Mouse (Mus musculus): ENCODE results near the gene Dbx1. TPM values are rescaled to one million over a fixed set of nuclear protein-coding genes. Genes with fewer than 3 reads are reported as not detected.

Gene Dbx1
- 1 to 10 TPM; 1.3 to 2.0 TPM for total RNA-seq (2021)
- long read RNA-seq, experiment 1, partial matches to known transcripts = 0 of 1 reads
- long read RNA-seq, experiment 1, other reads (novel, unspliced or antisense) = 0 of 1 reads
- long read RNA-seq, experiment 2, partial matches to known transcripts = 1 of 3 reads
- long read RNA-seq, experiment 2, other reads (novel, unspliced or antisense) = 0 of 3 reads

GRCm38 (mm10) chr7:49636491-49637115 is at the start of gene Dbx1:
Dbx1 (minus strand) TSS chr7:49636849.
- no peak for DNase-seq (ENCODE audit: low spot score in 2 of 2)

GRCm38 (mm10) chr7:49678826-49679377 is 42.3 kb upstream of the Dbx1 start:
- DNase-seq (ENCODE audit: low spot score in 2 of 2) = no peak

- no peak for DNase-seq (ENCODE audit: low spot score in 2 of 2)
Observed at GRCm38 (mm10) chr7:49678100-49678825, 41.6 kb upstream of the Dbx1 start.

GRCm38 (mm10) chr7:49677166-49677565 is 40.5 kb upstream of the Dbx1 start:
- no peak for DNase-seq (ENCODE audit: low spot score in 2 of 2)

- no peak for DNase-seq (ENCODE audit: low spot score in 2 of 2)
Observed at GRCm38 (mm10) chr7:49676627-49677026, 40.0 kb upstream of the Dbx1 start.

- DNase-seq (ENCODE audit: low spot score in 2 of 2) = no peak
Observed at GRCm38 (mm10) chr7:49668260-49668857, 31.7 kb upstream of the Dbx1 start.

GRCm38 (mm10) chr7:49663575-49663974 is 26.9 kb upstream of the Dbx1 start:
- DNase-seq (ENCODE audit: low spot score in 2 of 2) = no peak

GRCm38 (mm10) chr7:49662492-49663026 is 25.9 kb upstream of the Dbx1 start:
- no peak for DNase-seq (ENCODE audit: low spot score in 2 of 2)

GRCm38 (mm10) chr7:49661811-49662491 is 25.3 kb upstream of the Dbx1 start:
- no peak for DNase-seq (ENCODE audit: low spot score in 2 of 2)

GRCm38 (mm10) chr7:49640709-49641305 is 4.2 kb upstream of the Dbx1 start:
- DNase-seq (ENCODE audit: low spot score in 2 of 2) = no peak

GRCm38 (mm10) chr7:49639864-49640708 is 3.4 kb upstream of the Dbx1 start:
- DNase-seq (ENCODE audit: low spot score in 2 of 2) = no peak

GRCm38 (mm10) chr7:49638941-49639776 is 2.5 kb upstream of the Dbx1 start:
- no peak for DNase-seq (ENCODE audit: low spot score in 2 of 2)

GRCm38 (mm10) chr7:49637851-49638663 is 1.4 kb upstream of the Dbx1 start:
- no peak for DNase-seq (ENCODE audit: low spot score in 2 of 2)

- no peak for DNase-seq (ENCODE audit: low spot score in 2 of 2)
Observed at GRCm38 (mm10) chr7:49637281-49637680, 632 bp upstream of the Dbx1 start.

GRCm38 (mm10) chr7:49635971-49636370 is 678 bp downstream of the Dbx1 start:
- no peak for DNase-seq (ENCODE audit: low spot score in 2 of 2)

GRCm38 (mm10) chr7:49635074-49635621 is 1.5 kb downstream of the Dbx1 start:
- DNase-seq (ENCODE audit: low spot score in 2 of 2) = peak in 1 of 2 experiments; percentile 32

- DNase-seq (ENCODE audit: low spot score in 2 of 2) = no peak
Observed at GRCm38 (mm10) chr7:49634291-49635073, 2.2 kb downstream of the Dbx1 start.

Data from gastrocnemius, postnatal 4 days (tissue).